ENCODE assay signal across 21 mouse cellular contexts in genomic region chr1:94203281-94203680, GRCm38 (mm10).
"Had no signal": no experiment of that assay in that cellular context is flagged by ENCODE, and none has a peak within 500 bp of the region (broad histone marks: within the 10 kb centered on the region; RNA-seq: fewer than 3 reads in every experiment).

No protein-coding gene starts in this region.

- ATAC-seq: forebrain, embryonic 13.5 days; forebrain, embryonic 14.5 days; forebrain, embryonic 15.5 days; forebrain, embryonic 16.5 days; forebrain, postnatal 0 days had no signal

- DNase-seq: cerebellum, adult 2 months; cerebellum, adult 8-10 months; cerebellum, adult 9-10 months; cerebellum, adult 9-11 months; cerebellum, postnatal 10 days; cerebellum, postnatal 14 days; cerebellum, postnatal 25 days; cerebellum, postnatal 36 days; embryo, embryonic 11 days; forebrain, postnatal 0 days; gastrocnemius, adult 2 months; gastrocnemius, postnatal 10 days; gastrocnemius, postnatal 14 days; gastrocnemius, postnatal 25 days; gastrocnemius, postnatal 36 days; heart, adult 18-20 months; heart, adult 2 months had no signal
